Mouse (Mus musculus) R1 (cell line): ENCODE results near the gene Fbxl14.

Experiments used
- DNase-seq: peaks from one replicate; pipeline ENCODE4 v3.0.0-alpha.2; 2018; ENCODE audit warnings: low read depth, low spot score

The Fbxl14 gene

GRCm38 (mm10) chr6:119479343-119479875 lies at the start of gene Fbxl14:
Gene Fbxl14 (plus strand): TSS chr6:119479668.
- peak; percentile 67 for DNase-seq

- DNase-seq = peak; percentile 78
Measured at GRCm38 (mm10) chr6:119430508-119430907, 49.0 kb upstream of the Fbxl14 start.

- DNase-seq = no peak
Measured at GRCm38 (mm10) chr6:119431751-119432324, 47.6 kb upstream of the Fbxl14 start.

- DNase-seq = no peak
Measured at GRCm38 (mm10) chr6:119434394-119434793, 45.1 kb upstream of the Fbxl14 start.

- no peak for DNase-seq
Measured at GRCm38 (mm10) chr6:119437894-119438761, 41.3 kb upstream of the Fbxl14 start.

- peak; percentile 82 for DNase-seq
Measured at GRCm38 (mm10) chr6:119442729-119443128, 36.7 kb upstream of the Fbxl14 start.

GRCm38 (mm10) chr6:119443742-119444645 lies 35.5 kb upstream of the Fbxl14 start:
- peak; percentile 90 for DNase-seq

GRCm38 (mm10) chr6:119445671-119446607 lies 33.5 kb upstream of the Fbxl14 start:
- DNase-seq = no peak

GRCm38 (mm10) chr6:119448321-119449059 lies 31.0 kb upstream of the Fbxl14 start:
- peak; percentile 88 for DNase-seq

- peak; percentile 88 for DNase-seq
Measured at GRCm38 (mm10) chr6:119449060-119449499, 30.4 kb upstream of the Fbxl14 start.

GRCm38 (mm10) chr6:119450965-119451943 lies 28.2 kb upstream of the Fbxl14 start:
- no peak for DNase-seq

- peak; percentile 77 for DNase-seq
Measured at GRCm38 (mm10) chr6:119451981-119452499, 27.4 kb upstream of the Fbxl14 start.

- DNase-seq = no peak
Measured at GRCm38 (mm10) chr6:119458166-119458565, 21.3 kb upstream of the Fbxl14 start.

- DNase-seq = no peak
Measured at GRCm38 (mm10) chr6:119459041-119459440, 20.4 kb upstream of the Fbxl14 start.

GRCm38 (mm10) chr6:119460391-119460790 lies 19.1 kb upstream of the Fbxl14 start:
- DNase-seq = no peak

- DNase-seq = no peak
Measured at GRCm38 (mm10) chr6:119466161-119466560, 13.3 kb upstream of the Fbxl14 start.

GRCm38 (mm10) chr6:119466921-119467784 lies 12.3 kb upstream of the Fbxl14 start:
- DNase-seq = no peak

- DNase-seq = no peak
Measured at GRCm38 (mm10) chr6:119467785-119468059, 11.7 kb upstream of the Fbxl14 start.
